Mouse (Mus musculus): ENCODE measurements around the gene Runx3. TPM values are rescaled to one million over a fixed set of nuclear protein-coding genes. Genes with fewer than 3 reads are reported as not detected.
A peak's percentile ranks its signal among the peaks of the same experiment; 100 is the strongest.

Gene Runx3
- polyA plus RNA-seq, 1 experiment from 2014 or later, result 0.54 TPM

- no peaks in the 10 kb centered on the region for H3K4me1 ChIP-seq (ENCODE audit: control insufficient read depth, insufficient read depth, low read length)
- no peak overlapping the region for H3K9ac ChIP-seq (ENCODE audit: low read length)
- no peak for ATAC-seq (ENCODE audit: insufficient read depth, low FRiP score)
- H3K27me3 ChIP-seq (ENCODE audit: control insufficient read depth, insufficient read depth, low read length), result no peaks in the 10 kb centered on the region
- H3K4me2 ChIP-seq (ENCODE audit: low read depth, low read length), result no peak overlapping the region
- H3K9me3 ChIP-seq (replicated peaks; ENCODE audit: control insufficient read depth, low read length), result no peaks in the 10 kb centered on the region
- no peak overlapping the region for H3K4me3 ChIP-seq (replicated peaks; ENCODE audit: low read length)
- WGBS, result 78% methylated on average over 12 of the region's 12 CpGs
- H3K27ac ChIP-seq (ENCODE audit: low read length), result no peak overlapping the region
- no peaks in the 10 kb centered on the region for H3K36me3 ChIP-seq (ENCODE audit: control insufficient read depth, insufficient read depth, low read length)
These were observed 69.1 kb downstream of the Runx3 start for GRCm38 (mm10) chr4:135189452-135190008.

- Histone ChIP-seq H3K9ac (ENCODE audit: low read length) (no peak overlapping the region), H3K4me1 (ENCODE audit: control insufficient read depth, insufficient read depth, low read length) (no peaks in the 10 kb centered on the region), H3K36me3 (ENCODE audit: control insufficient read depth, insufficient read depth, low read length) (no peaks in the 10 kb centered on the region), H3K27me3 (ENCODE audit: control insufficient read depth, insufficient read depth, low read length) (no peaks in the 10 kb centered on the region), H3K4me3 (replicated peaks; ENCODE audit: low read length) (no peak overlapping the region), H3K9me3 (replicated peaks; ENCODE audit: control insufficient read depth, low read length) (no peaks in the 10 kb centered on the region), H3K4me2 (ENCODE audit: low read depth, low read length) (no peak overlapping the region), H3K27ac (ENCODE audit: low read length) (no peak overlapping the region)
- 83% methylated on average over 1 of the region's 1 CpGs for WGBS
- ATAC-seq (ENCODE audit: insufficient read depth, low FRiP score), result no peak
These were observed 69.9 kb downstream of the Runx3 start for GRCm38 (mm10) chr4:135190364-135190763.

DNA sequence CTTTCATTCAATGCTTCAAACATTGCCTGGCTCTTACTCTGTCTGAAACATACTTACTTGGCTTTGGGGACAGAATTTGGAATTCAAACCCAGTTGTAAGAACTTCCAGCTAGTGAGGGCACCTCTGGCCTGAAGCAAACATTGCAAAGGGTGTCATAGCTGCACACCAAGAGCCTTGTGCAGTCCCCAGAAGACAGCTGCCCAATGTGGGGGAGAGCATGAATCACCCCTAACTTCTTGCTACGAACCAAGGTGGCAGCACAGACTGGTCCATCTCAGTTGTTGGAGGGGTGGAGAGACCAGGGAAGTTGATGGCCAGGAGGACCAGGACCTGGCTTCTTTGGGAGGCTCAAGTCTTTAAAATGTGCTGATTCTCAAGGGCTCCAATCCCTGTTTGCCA, 70.7 kb downstream of the Runx3 start:
- Histone ChIP-seq H3K36me3 (ENCODE audit: control insufficient read depth, insufficient read depth, low read length) (no peaks in the 10 kb centered on the region), H3K4me2 (ENCODE audit: low read depth, low read length) (no peak overlapping the region), H3K27ac (ENCODE audit: low read length) (no peak overlapping the region), H3K27me3 (ENCODE audit: control insufficient read depth, insufficient read depth, low read length) (no peaks in the 10 kb centered on the region), H3K9me3 (replicated peaks; ENCODE audit: control insufficient read depth, low read length) (no peaks in the 10 kb centered on the region), H3K4me1 (ENCODE audit: control insufficient read depth, insufficient read depth, low read length) (no peaks in the 10 kb centered on the region), H3K9ac (ENCODE audit: low read length) (no peak overlapping the region), H3K4me3 (replicated peaks; ENCODE audit: low read length) (no peak overlapping the region)
- ATAC-seq (ENCODE audit: insufficient read depth, low FRiP score), result no peak
- 67% methylated on average over 1 of the region's 1 CpGs for WGBS

GRCm38 (mm10) chr4:135191604-135192003, 71.2 kb downstream of the Runx3 start:
- H3K4me2 ChIP-seq (ENCODE audit: low read depth, low read length), result no peak overlapping the region
- H3K27ac ChIP-seq (ENCODE audit: low read length), result no peak overlapping the region
- no peaks in the 10 kb centered on the region for H3K36me3 ChIP-seq (ENCODE audit: control insufficient read depth, insufficient read depth, low read length)
- no peaks in the 10 kb centered on the region for H3K4me1 ChIP-seq (ENCODE audit: control insufficient read depth, insufficient read depth, low read length)
- no peak for ATAC-seq (ENCODE audit: insufficient read depth, low FRiP score)
- H3K4me3 ChIP-seq (replicated peaks; ENCODE audit: low read length), result no peak overlapping the region
- no peaks in the 10 kb centered on the region for H3K27me3 ChIP-seq (ENCODE audit: control insufficient read depth, insufficient read depth, low read length)
- no peaks in the 10 kb centered on the region for H3K9me3 ChIP-seq (replicated peaks; ENCODE audit: control insufficient read depth, low read length)
- WGBS, result 71% methylated on average over 11 of the region's 11 CpGs
- H3K9ac ChIP-seq (ENCODE audit: low read length), result no peak overlapping the region

DNA sequence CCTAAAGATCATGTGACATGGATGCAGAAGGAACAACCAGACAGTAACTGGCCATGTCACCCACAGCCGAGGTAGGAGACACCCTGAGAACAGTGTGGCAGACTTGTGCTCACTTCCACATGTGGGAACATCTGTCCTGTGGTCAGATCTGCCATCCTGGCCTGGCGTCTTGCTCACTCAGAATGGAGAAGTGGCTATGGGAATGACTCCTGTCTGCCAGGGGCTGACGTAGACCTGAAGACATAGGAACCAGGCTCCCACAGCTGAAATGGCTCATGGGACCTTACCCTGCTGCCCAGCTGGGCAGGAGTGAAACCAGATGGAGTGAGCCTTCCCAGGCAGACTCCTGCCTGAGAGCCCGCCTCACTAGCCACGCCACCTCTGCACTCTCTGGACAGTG, 72.4 kb downstream of the Runx3 start:
- Histone ChIP-seq H3K9ac (ENCODE audit: low read length) (no peak overlapping the region), H3K27me3 (ENCODE audit: control insufficient read depth, insufficient read depth, low read length) (no peaks in the 10 kb centered on the region), H3K9me3 (replicated peaks; ENCODE audit: control insufficient read depth, low read length) (no peaks in the 10 kb centered on the region), H3K4me3 (replicated peaks; ENCODE audit: low read length) (no peak overlapping the region), H3K27ac (ENCODE audit: low read length) (no peak overlapping the region), H3K4me1 (ENCODE audit: control insufficient read depth, insufficient read depth, low read length) (no peaks in the 10 kb centered on the region), H3K4me2 (ENCODE audit: low read depth, low read length) (no peak overlapping the region), H3K36me3 (ENCODE audit: control insufficient read depth, insufficient read depth, low read length) (no peaks in the 10 kb centered on the region)
- 60% methylated on average over 5 of the region's 5 CpGs for WGBS
- ATAC-seq (ENCODE audit: insufficient read depth, low FRiP score), result no peak

DNA sequence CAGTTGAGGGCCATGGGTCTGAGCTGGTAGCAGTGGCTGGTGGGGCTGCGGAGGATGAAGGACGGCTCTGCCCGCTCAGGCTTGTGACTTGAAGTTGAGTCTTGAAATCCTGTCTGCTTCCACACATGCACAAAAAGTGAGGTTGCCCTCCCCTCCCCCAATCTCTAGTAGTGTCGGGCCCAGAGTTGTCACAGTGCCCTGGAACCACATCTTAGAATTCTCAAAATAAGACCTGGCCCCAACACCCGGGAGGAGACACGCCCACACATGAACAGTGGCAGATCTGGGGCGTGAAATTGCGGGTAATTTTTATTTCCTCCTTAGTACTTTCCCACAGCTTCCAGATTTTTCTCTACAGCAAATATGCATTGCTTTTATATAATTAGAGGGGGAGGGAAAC, 77.4 kb downstream of the Runx3 start:
- Histone ChIP-seq H3K9ac (ENCODE audit: low read length) (no peak overlapping the region), H3K27ac (ENCODE audit: low read length) (no peak overlapping the region), H3K27me3 (ENCODE audit: control insufficient read depth, insufficient read depth, low read length) (no peaks in the 10 kb centered on the region), H3K9me3 (replicated peaks; ENCODE audit: control insufficient read depth, low read length) (no peaks in the 10 kb centered on the region), H3K4me2 (ENCODE audit: low read depth, low read length) (no peak overlapping the region), H3K36me3 (ENCODE audit: control insufficient read depth, insufficient read depth, low read length) (no peaks in the 10 kb centered on the region), H3K4me3 (replicated peaks; ENCODE audit: low read length) (no peak overlapping the region), H3K4me1 (ENCODE audit: control insufficient read depth, insufficient read depth, low read length) (no peaks in the 10 kb centered on the region)
- ATAC-seq (ENCODE audit: insufficient read depth, low FRiP score), result no peak
- WGBS, result 62% methylated on average over 8 of the region's 8 CpGs

GRCm38 (mm10) chr4:135201771-135202170, 81.3 kb downstream of the Runx3 start:
- Histone ChIP-seq H3K27me3 (ENCODE audit: control insufficient read depth, insufficient read depth, low read length) (peaks cover 10% of the 10 kb centered on the region; the same call in 1 of the 2 replicates), H3K36me3 (ENCODE audit: control insufficient read depth, insufficient read depth, low read length) (no peaks in the 10 kb centered on the region), H3K4me3 (replicated peaks; ENCODE audit: low read length) (no peak overlapping the region), H3K4me2 (ENCODE audit: low read depth, low read length) (no peak overlapping the region), H3K27ac (ENCODE audit: low read length) (no peak overlapping the region), H3K4me1 (ENCODE audit: control insufficient read depth, insufficient read depth, low read length) (peaks cover 6% of the 10 kb centered on the region; the same call in 1 of the 2 replicates), H3K9me3 (replicated peaks; ENCODE audit: control insufficient read depth, low read length) (no peaks in the 10 kb centered on the region), H3K9ac (ENCODE audit: low read length) (no peak overlapping the region)
- no peak for ATAC-seq (ENCODE audit: insufficient read depth, low FRiP score)
- WGBS, result 78% methylated on average over 16 of the region's 16 CpGs

GRCm38 (mm10) chr4:135203279-135203678, 82.8 kb downstream of the Runx3 start:
- Histone ChIP-seq H3K4me3 (replicated peaks; ENCODE audit: low read length) (peak overlapping the region; percentile 42), H3K4me1 (ENCODE audit: control insufficient read depth, insufficient read depth, low read length) (peaks cover 6% of the 10 kb centered on the region; the same call in 1 of the 2 replicates), H3K9ac (ENCODE audit: low read length) (peak overlapping the region; percentile 54; the same call in 1 of the 2 replicates), H3K36me3 (ENCODE audit: control insufficient read depth, insufficient read depth, low read length) (no peaks in the 10 kb centered on the region), H3K4me2 (ENCODE audit: low read depth, low read length) (peak overlapping the region; percentile 83), H3K27me3 (ENCODE audit: control insufficient read depth, insufficient read depth, low read length) (peaks cover 10% of the 10 kb centered on the region; the same call in 1 of the 2 replicates), H3K9me3 (replicated peaks; ENCODE audit: control insufficient read depth, low read length) (no peaks in the 10 kb centered on the region), H3K27ac (ENCODE audit: low read length) (no peak overlapping the region)
- 6% methylated on average over 14 of the region's 14 CpGs for WGBS
- ATAC-seq (ENCODE audit: insufficient read depth, low FRiP score), result peak; percentile 30; the same call in 1 of the 2 replicates

DNA sequence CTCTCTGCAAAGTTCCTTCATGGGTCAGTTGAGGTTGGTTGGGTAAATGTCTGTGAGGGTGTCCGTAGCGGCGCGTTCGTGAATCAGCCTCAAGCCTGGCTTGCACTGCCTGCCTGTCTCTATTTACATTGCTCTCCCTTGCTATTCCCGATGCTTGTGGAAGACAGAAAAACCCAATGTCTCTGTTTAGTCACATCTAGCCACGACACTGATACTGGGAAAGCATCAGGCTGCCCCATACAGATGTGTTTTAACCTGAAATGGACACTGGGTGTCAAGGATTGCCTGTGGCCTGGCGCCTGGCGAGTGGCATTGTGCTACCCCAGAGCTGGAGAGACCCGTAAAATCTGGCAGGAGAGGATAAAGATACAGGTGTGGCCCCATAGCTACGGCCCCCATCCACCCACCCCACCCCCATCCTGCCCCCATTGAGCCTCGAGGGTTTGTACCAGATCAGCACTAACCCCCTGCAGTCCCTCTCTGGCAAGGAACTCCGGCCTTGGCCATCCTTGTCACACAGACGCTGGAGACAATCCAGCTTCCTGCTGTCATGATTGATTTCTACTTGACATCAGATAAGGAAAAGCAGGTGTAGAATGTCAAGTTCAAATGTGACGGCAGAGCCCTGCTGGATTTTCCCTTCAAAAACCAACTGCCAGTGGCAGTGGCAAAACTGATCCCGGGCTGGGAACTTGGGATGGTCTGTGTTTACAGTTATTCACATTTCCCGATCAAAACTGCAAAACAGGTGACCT, 83.5 kb downstream of the Runx3 start:
- H3K36me3 ChIP-seq (ENCODE audit: control insufficient read depth, insufficient read depth, low read length), result no peaks in the 10 kb centered on the region
- ATAC-seq (ENCODE audit: insufficient read depth, low FRiP score), result no peak
- H3K4me3 ChIP-seq (replicated peaks; ENCODE audit: low read length), result peak overlapping the region; percentile 42
- no peak overlapping the region for H3K27ac ChIP-seq (ENCODE audit: low read length)
- H3K4me2 ChIP-seq (ENCODE audit: low read depth, low read length), result peak overlapping the region; percentile 83
- WGBS, result 13% methylated on average over 17 of the region's 17 CpGs
- no peaks in the 10 kb centered on the region for H3K9me3 ChIP-seq (replicated peaks; ENCODE audit: control insufficient read depth, low read length)
- peaks cover 6% of the 10 kb centered on the region; the same call in 1 of the 2 replicates for H3K4me1 ChIP-seq (ENCODE audit: control insufficient read depth, insufficient read depth, low read length)
- H3K9ac ChIP-seq (ENCODE audit: low read length), result peak overlapping the region; percentile 54; the same call in 1 of the 2 replicates
- peaks cover 10% of the 10 kb centered on the region; the same call in 1 of the 2 replicates for H3K27me3 ChIP-seq (ENCODE audit: control insufficient read depth, insufficient read depth, low read length)

Data from stomach, embryonic 16.5 days (tissue).